Mouse (Mus musculus) c-Kit-negative CD71-positive TER-119-positive erythroid progenitor cells, embryonic 14.5 days (primary cell): ENCODE results near the gene BC005537.

Experiments
- DNase-seq: peaks from one replicate; pipeline ENCODE4 v3.0.0-alpha.2; 2013; ENCODE audit warnings: low read depth, low spot score

The BC005537 gene

GRCm38 (mm10) chr13:24841702-24842101 lies 40.2 kb downstream of the BC005537 start:
- DNase-seq = no peak

- no peak for DNase-seq
Measured at GRCm38 (mm10) chr13:24844983-24845955, 43.8 kb downstream of the BC005537 start, which contains the start of gene D130043K22Rik. Gene D130043K22Rik (plus strand): TSS chr13:24845135.

GRCm38 (mm10) chr13:24849318-24849717 lies 47.9 kb downstream of the BC005537 start:
- no peak for DNase-seq

GRCm38 (mm10) chr13:24851989-24852388 lies 50.5 kb downstream of the BC005537 start:
- DNase-seq = no peak

GRCm38 (mm10) chr13:24852570-24852969 lies 51.1 kb downstream of the BC005537 start:
- DNase-seq = no peak

GRCm38 (mm10) chr13:24859115-24859514 lies 57.7 kb downstream of the BC005537 start:
- DNase-seq = no peak

- no peak for DNase-seq
Measured at GRCm38 (mm10) chr13:24861084-24861483, 59.6 kb downstream of the BC005537 start.

- DNase-seq = no peak
Measured at GRCm38 (mm10) chr13:24862021-24862420, 60.6 kb downstream of the BC005537 start.

- peak; percentile 54 for DNase-seq
Measured at GRCm38 (mm10) chr13:24862520-24862919, 61.1 kb downstream of the BC005537 start.
